Mouse (Mus musculus): ENCODE data around the gene Rnase1. TPM values are rescaled to one million over a fixed set of nuclear protein-coding genes. Genes with fewer than 3 reads are reported as not detected.
A peak's percentile ranks its signal among the peaks of the same experiment; 100 is the strongest.
"Not testable (repeated sequence)": the region's sequence is repeated elsewhere in the genome, so short reads cannot be mapped to it uniquely, and the experiment has no call there.

The Rnase1 gene
- total and polyA plus RNA-seq, 3 experiments, result 0.07 TPM; not detected in 2

GRCm38 (mm10) chr14:51098921-51099320 is 47.7 kb downstream of the Rnase1 start:
- TF ChIP-seq SIN3A (IDR thresholded peaks at IDR 0.05; ENCODE audit: low read length) (no peak), CTCF (IDR thresholded peaks at IDR 0.05 in 2 of 3, conservative IDR thresholded peaks at IDR 0.05 in 1 of 3; ENCODE audit: control insufficient read depth in 1 of 3, insufficient read depth in 1 of 3, low read depth in 2 of 3, low read length in 3 of 3, poor library complexity in 1 of 3, severe bottlenecking in 1 of 3) (no peak), TCF12 (IDR thresholded peaks at IDR 0.05; ENCODE audit: low read depth, low read length) (no peak), MEF2A (IDR thresholded peaks at IDR 0.05; ENCODE audit: extremely low read depth, insufficient replicate concordance, low read depth, low read length, poor library complexity, severe bottlenecking) (no peak), USF2 (IDR thresholded peaks at IDR 0.05; ENCODE audit: borderline replicate concordance in 1 of 2, insufficient read depth in 1 of 2, low read depth in 1 of 2, low read length in 2 of 2) (no peak), UBTF (IDR thresholded peaks at IDR 0.05; ENCODE audit: borderline replicate concordance, insufficient read depth, low read depth, low read length) (no peak), POLR2AphosphoS2 (IDR thresholded peaks at IDR 0.05; ENCODE audit: low read length) (no peak), MAX (IDR thresholded peaks at IDR 0.05; ENCODE audit: low read length) (no peak), ZC3H11A (IDR thresholded peaks at IDR 0.05; ENCODE audit: low read depth, low read length) (no peak)
- no peaks in the 10 kb centered on the region for H3K4me1 ChIP-seq (ENCODE audit: control insufficient read depth in 1 of 2, insufficient read depth in 2 of 2, low read length in 2 of 2)
- H3K27me3 ChIP-seq (ENCODE audit: control insufficient read depth in 1 of 2, insufficient read depth in 2 of 2, low read length in 2 of 2), result no peaks in the 10 kb centered on the region
- H3K9me3 ChIP-seq (replicated peaks; ENCODE audit: insufficient read depth, low read length), result no peaks in the 10 kb centered on the region
- no peak overlapping the region for H3K9ac ChIP-seq (ENCODE audit: control insufficient read depth, low read depth, low read length, poor library complexity, severe bottlenecking)
- no peak overlapping the region for H3K27ac ChIP-seq (ENCODE audit: control insufficient read depth, low read depth, low read length)
- DNase-seq (ENCODE audit: low read depth, low spot score), result no peak
- H3K36me3 ChIP-seq (ENCODE audit: control insufficient read depth in 1 of 2, insufficient read depth in 2 of 2, low read length in 2 of 2), result no peaks in the 10 kb centered on the region
- H3K4me3 ChIP-seq (ENCODE audit: control insufficient read depth in 1 of 2, insufficient read depth in 1 of 2, low read depth in 2 of 2, low read length in 2 of 2), result no peak overlapping the region
- H3K79me2 ChIP-seq (ENCODE audit: control insufficient read depth, insufficient read depth, low read length, poor library complexity), result no peaks in the 10 kb centered on the region

- TF ChIP-seq RAD21 (IDR thresholded peaks at IDR 0.05; ENCODE audit: low read depth, low read length) (peak; percentile 54), CTCF (IDR thresholded peaks at IDR 0.05 in 2 of 3, conservative IDR thresholded peaks at IDR 0.05 in 1 of 3; ENCODE audit: control insufficient read depth in 1 of 3, insufficient read depth in 1 of 3, low read depth in 2 of 3, low read length in 3 of 3, poor library complexity in 1 of 3, severe bottlenecking in 1 of 3) (peak; percentile 22 to 53 (median 50); a peak in 4 of 6 replicates), ZC3H11A (IDR thresholded peaks at IDR 0.05; ENCODE audit: low read depth, low read length) (0 out of 2 replicates have a peak, but pooled peaks have one; percentile 22), SMC3 (IDR thresholded peaks at IDR 0.05; ENCODE audit: low read depth, low read length) (peak; percentile 53)
- not testable (repeated sequence) for H3K36me3 ChIP-seq (ENCODE audit: control insufficient read depth in 1 of 2, insufficient read depth in 2 of 2, low read length in 2 of 2); H3K27me3 ChIP-seq (ENCODE audit: control insufficient read depth in 1 of 2, insufficient read depth in 2 of 2, low read length in 2 of 2)
These were observed 48.3 kb downstream of the Rnase1 start for GRCm38 (mm10) chr14:51098300-51098699.

GRCm38 (mm10) chr14:51095736-51096524 is 50.7 kb downstream of the Rnase1 start:
- Histone ChIP-seq H3K4me1 (ENCODE audit: control insufficient read depth in 1 of 2, insufficient read depth in 2 of 2, low read length in 2 of 2) (no peaks in the 10 kb centered on the region), H3K9me3 (replicated peaks; ENCODE audit: insufficient read depth, low read length) (no peaks in the 10 kb centered on the region), H3K27me3 (ENCODE audit: control insufficient read depth in 1 of 2, insufficient read depth in 2 of 2, low read length in 2 of 2) (no peaks in the 10 kb centered on the region), H3K36me3 (ENCODE audit: control insufficient read depth in 1 of 2, insufficient read depth in 2 of 2, low read length in 2 of 2) (no peaks in the 10 kb centered on the region; a peak in 1 of 4 replicates), H3K4me3 (ENCODE audit: control insufficient read depth in 1 of 2, insufficient read depth in 1 of 2, low read depth in 2 of 2, low read length in 2 of 2) (no peak overlapping the region), H3K9ac (ENCODE audit: control insufficient read depth, low read depth, low read length, poor library complexity, severe bottlenecking) (no peak overlapping the region), H3K79me2 (ENCODE audit: control insufficient read depth, insufficient read depth, low read length, poor library complexity) (no peaks in the 10 kb centered on the region), H3K27ac (ENCODE audit: control insufficient read depth, low read depth, low read length) (no peak overlapping the region)
- no peak for DNase-seq (ENCODE audit: low read depth, low spot score)
- no peak for TF ChIP-seq UBTF (IDR thresholded peaks at IDR 0.05; ENCODE audit: borderline replicate concordance, insufficient read depth, low read depth, low read length)
- no peak for TF ChIP-seq HCFC1 (IDR thresholded peaks at IDR 0.05; ENCODE audit: low read depth, low read length)
- TF ChIP-seq TBP (IDR thresholded peaks at IDR 0.05; ENCODE audit: low read depth, low read length), result no peak
- TF ChIP-seq KAT2A (conservative IDR thresholded peaks at IDR 0.05; ENCODE audit: low read depth, low read length), result no peak
- TF ChIP-seq NRF1 (IDR thresholded peaks at IDR 0.05; ENCODE audit: insufficient read depth, low read depth, low read length, poor library complexity, severe bottlenecking), result no peak

More at GRCm38 (mm10) chr14:51098300-51098699, 48.3 kb downstream of the Rnase1 start:
- H3K27ac ChIP-seq (ENCODE audit: control insufficient read depth, low read depth, low read length); H3K9ac ChIP-seq (ENCODE audit: control insufficient read depth, low read depth, low read length, poor library complexity, severe bottlenecking); H3K4me3 ChIP-seq (ENCODE audit: control insufficient read depth in 1 of 2, insufficient read depth in 1 of 2, low read depth in 2 of 2, low read length in 2 of 2); H3K4me1 ChIP-seq (ENCODE audit: control insufficient read depth in 1 of 2, insufficient read depth in 2 of 2, low read length in 2 of 2); H3K79me2 ChIP-seq (ENCODE audit: control insufficient read depth, insufficient read depth, low read length, poor library complexity); H3K9me3 ChIP-seq (replicated peaks; ENCODE audit: insufficient read depth, low read length): not testable (repeated sequence)
- peak; percentile 19 for DNase-seq (ENCODE audit: low read depth, low spot score)

Measured in MEL (cell line).